Comparison of ENCODE assay signal across 26 mouse cellular contexts in the genomic region with DNA sequence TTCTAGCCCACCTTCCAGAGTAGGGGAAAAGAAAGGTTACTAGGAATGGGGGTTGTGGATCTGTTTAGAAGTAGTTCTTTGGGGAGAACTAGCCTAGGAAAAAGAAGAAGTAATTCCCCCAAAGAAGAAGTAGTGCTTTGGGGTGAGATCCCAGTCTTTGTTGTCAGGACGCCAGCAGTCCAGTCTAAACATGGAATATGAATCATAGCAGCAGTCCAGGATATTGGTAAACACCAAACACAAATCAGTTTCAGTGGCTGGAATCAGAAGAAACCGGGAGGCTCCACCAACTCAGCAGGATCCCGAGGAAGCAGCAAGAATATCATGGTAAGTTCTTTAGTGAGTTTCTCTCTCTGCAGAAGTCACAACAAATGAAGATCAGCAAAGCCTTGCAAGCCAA. TPM values are rescaled to one million over a fixed set of nuclear protein-coding genes. Genes with fewer than 3 reads are reported as not detected.
DNase-seq lines count a peak whose midpoint lies in the region; ATAC-seq lines count a peak whose summit lies in the region.
"Had no signal": no experiment of that assay in that cellular context is flagged by ENCODE, and none has a peak within 500 bp of the region (broad histone marks: within the 10 kb centered on the region; RNA-seq: fewer than 3 reads in every experiment).

No protein-coding gene starts in this region.

- no peaks in the 10 kb centered on the region for H3K27me3 ChIP-seq in heart, embryonic 10.5 days (ENCODE audit: insufficient read depth, poor library complexity, severe bottlenecking)
- H3K27me3 ChIP-seq: CH12.LX; embryonic facial prominence, embryonic 13.5 days; embryonic facial prominence, embryonic 15.5 days; forebrain, embryonic 13.5 days; forebrain, embryonic 15.5 days had no signal

- peak; percentile 78 for DNase-seq in heart, adult 11 months
- DNase-seq in heart, embryonic 10.5 days (ENCODE audit: low spot score): no peak
- DNase-seq in lung, postnatal 10 days: peak; percentile 53
- no peak for DNase-seq in lung, postnatal 4 days
- DNase-seq in NIH3T3 (ENCODE audit: low read depth): peak; percentile 80
- DNase-seq: adrenal gland, adult 2 months; adrenal gland, postnatal 10 days; adrenal gland, postnatal 25 days; B cell, adult 2 months; cerebellum, adult 11 months; cerebellum, adult 18-20 months; cerebellum, adult 8-10 months; cerebellum, adult 9-11 months; cerebellum, postnatal 14 days; cerebellum, postnatal 36 days; embryo, embryonic 11 days; forebrain, postnatal 0 days had no signal

- no peaks in the 10 kb centered on the region for H3K4me1 ChIP-seq in heart, embryonic 10.5 days
- H3K4me1 ChIP-seq: embryonic facial prominence, embryonic 13.5 days; embryonic facial prominence, embryonic 15.5 days; forebrain, embryonic 13.5 days; forebrain, embryonic 15.5 days had no signal

- ATAC-seq in frontal cortex, adult (ENCODE audit: low TSS enrichment): no peak
- ATAC-seq: CD4-positive, CD25-positive, alpha-beta regulatory T cell, adult 4 months; forebrain, embryonic 13.5 days; forebrain, embryonic 15.5 days; forebrain, postnatal 0 days had no signal

- WGBS in heart, embryonic 10.5 days: 82% methylated on average over 3 of the region's 3 CpGs

- no peaks in the 10 kb centered on the region for H3K36me3 ChIP-seq in heart, embryonic 10.5 days
- H3K36me3 ChIP-seq: embryonic facial prominence, embryonic 13.5 days; embryonic facial prominence, embryonic 15.5 days; forebrain, embryonic 15.5 days; G1E had no signal

- no peak overlapping the region for H3K27ac ChIP-seq in heart, embryonic 10.5 days
- H3K27ac ChIP-seq: embryonic facial prominence, embryonic 13.5 days; embryonic facial prominence, embryonic 15.5 days; forebrain, embryonic 13.5 days; forebrain, embryonic 15.5 days had no signal

- H3K9me3 ChIP-seq in heart, embryonic 10.5 days: no peaks in the 10 kb centered on the region
- H3K9me3 ChIP-seq: embryonic facial prominence, embryonic 13.5 days; embryonic facial prominence, embryonic 15.5 days; forebrain, embryonic 15.5 days had no signal

- H3K4me3 ChIP-seq in heart, embryonic 10.5 days: no peak overlapping the region
- H3K4me3 ChIP-seq: embryonic facial prominence, embryonic 13.5 days; embryonic facial prominence, embryonic 15.5 days; erythroblast, embryonic 14.5 days; forebrain, embryonic 13.5 days; forebrain, embryonic 15.5 days had no signal

RNA-seq across cellular contexts. Expression of gene Mark1, which starts 13.2 kb away (rescaled TPM):
- 1.8 and 2.4 TPM in 2 replicates for polyA plus RNA-seq in heart, embryonic 10.5 days (2016; fragmentation: Nextera tagmentation; extraction: Ambion mirVana)
- polyA plus RNA-seq: CD4-positive, CD25-positive, alpha-beta regulatory T cell, adult 4 months; erythroblast, embryonic 14.5 days; G1E had no signal

Comparison
In these comparisons a context has a peak if more than half of its experiments do, and no peak if none do; other contexts are left out.
1. DNase-seq: peak in heart, adult 11 months (single experiment), lung, postnatal 10 days (single experiment) and NIH3T3 (single experiment); none in heart, embryonic 10.5 days (single experiment) and lung, postnatal 4 days (0 of 2).